Mouse (Mus musculus): ENCODE measurements around the gene Gpnmb. TPM values are rescaled to one million over a fixed set of nuclear protein-coding genes. Genes with fewer than 3 reads are reported as not detected.

Gene Gpnmb
- polyA plus RNA-seq (2015; fragmentation: Nextera tagmentation; extraction: Ambion mirVana) = 0.19 and 0.22 TPM in 2 replicates

DNA sequence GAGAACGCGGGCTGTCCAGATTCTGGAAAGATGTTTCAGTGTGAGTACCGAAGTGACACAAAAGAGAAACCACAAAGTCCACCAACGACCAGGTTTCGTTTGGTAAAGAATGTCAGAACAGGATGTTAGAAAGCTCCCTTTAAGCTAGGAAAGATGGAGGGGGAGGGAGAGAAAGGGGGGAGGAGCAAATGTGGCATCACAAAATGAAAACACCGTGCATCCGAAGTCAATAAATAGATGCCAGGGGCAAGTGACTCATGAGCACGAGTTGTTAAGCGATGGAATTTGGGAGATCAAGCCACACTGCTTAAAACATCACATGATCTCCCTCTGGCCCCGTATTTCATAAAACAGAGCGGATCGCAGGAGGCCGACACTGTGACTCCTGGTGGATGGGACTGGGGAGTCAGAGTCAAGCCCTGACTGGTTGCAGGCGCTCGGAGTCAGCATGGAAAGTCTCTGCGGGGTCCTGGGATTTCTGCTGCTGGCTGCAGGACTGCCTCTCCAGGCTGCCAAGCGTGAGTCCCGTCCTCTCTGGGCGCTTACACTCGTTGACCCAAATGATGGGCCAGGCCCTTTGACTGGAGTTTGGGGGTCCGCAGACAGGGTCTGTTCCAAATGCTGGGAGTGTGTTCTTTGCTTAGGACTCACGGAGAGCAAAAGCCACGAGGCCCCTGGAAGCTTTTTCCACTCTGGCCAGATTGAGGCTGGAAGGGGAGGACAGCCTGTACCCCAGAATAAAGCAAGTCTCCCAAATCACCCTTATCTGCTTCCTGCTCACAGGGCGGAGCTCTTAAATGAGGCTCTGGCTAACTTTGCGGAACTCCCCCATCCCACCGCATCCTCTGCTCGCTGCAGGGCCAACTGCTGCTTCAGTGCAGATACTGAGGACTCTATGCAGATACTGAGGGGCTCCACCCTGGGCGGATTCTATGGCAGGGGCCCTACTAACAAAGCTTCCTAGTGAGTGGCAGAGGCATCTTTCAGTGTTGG, at the start of gene Gpnmb:
Gpnmb (plus strand) TSS at position 272 of the 993 bp plus-strand sequence.
- peaks cover 19% of the 10 kb centered on the region for H3K27me3 ChIP-seq (replicated peaks)
- H3K4me1 ChIP-seq = peaks cover 4% of the 10 kb centered on the region; the same call in 1 of the 2 replicates
- no peak within 1 kb of the TSS for H3K4me3 ChIP-seq (replicated peaks)
- no peak within 1 kb of the TSS for H3K9ac ChIP-seq (replicated peaks)
- no peak for ATAC-seq (ENCODE audit: low FRiP score)
- no peak within 1 kb of the TSS for H3K27ac ChIP-seq (replicated peaks)
- H3K36me3 ChIP-seq = no peaks in the 10 kb centered on the region
- WGBS = 51% methylated on average over 28 of the region's 28 CpGs
- no peaks in the 10 kb centered on the region for H3K9me3 ChIP-seq (replicated peaks)
- H3K4me2 ChIP-seq = peak within 1 kb of the TSS; percentile 31

DNA sequence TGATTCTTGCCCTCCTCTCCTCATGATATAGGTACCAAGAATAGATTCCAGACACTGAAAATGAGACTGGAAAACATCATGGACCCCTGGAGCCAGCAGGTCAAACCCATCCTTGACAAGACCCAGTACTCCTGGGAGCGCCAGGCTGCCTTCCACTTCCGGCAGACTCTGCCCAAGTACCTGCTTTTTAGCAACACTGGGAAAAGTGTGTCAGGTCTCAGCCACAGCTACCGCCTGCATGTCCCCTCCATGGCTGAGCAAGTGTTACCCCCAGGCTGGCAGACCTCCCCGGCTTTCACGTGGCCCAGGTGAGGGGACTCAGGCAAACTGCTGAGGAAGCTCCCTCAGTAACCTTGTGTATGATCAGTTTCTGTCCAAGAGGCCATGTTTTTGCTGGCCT, 46.4 kb upstream of the Gpnmb start:
- 92% methylated on average over 5 of the region's 5 CpGs for WGBS
- Histone ChIP-seq H3K9me3 (replicated peaks) (no peaks in the 10 kb centered on the region), H3K27ac (replicated peaks) (no peak overlapping the region)

DNA sequence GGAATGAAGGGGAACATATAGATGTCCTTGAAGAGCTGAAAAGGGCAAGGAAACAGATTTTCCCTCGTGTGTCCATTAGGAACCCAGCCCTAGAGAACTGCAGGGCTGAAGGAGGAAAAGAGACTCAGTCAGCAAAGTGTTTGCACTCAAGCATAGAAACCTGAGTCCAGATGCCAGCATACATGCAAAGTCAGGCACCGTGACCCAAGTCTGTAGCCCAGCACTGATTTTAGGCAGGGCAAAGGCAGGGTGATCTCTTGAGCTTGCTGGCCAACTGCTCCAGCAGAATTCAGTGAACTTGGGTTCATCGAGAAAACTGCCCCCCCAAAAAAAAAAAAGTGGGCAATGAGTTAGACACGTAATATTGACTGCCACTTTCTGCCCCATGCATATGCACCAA, 44.4 kb upstream of the Gpnmb start:
- H3K27ac ChIP-seq (replicated peaks) = no peak overlapping the region
- no peak overlapping the region for H3K4me3 ChIP-seq (replicated peaks)
- ATAC-seq (ENCODE audit: low FRiP score) = no peak
- H3K4me2 ChIP-seq = no peak overlapping the region
- 87% methylated on average over 4 of the region's 4 CpGs for WGBS
- H3K9me3 ChIP-seq (replicated peaks) = no peaks in the 10 kb centered on the region
- H3K4me1 ChIP-seq = no peaks in the 10 kb centered on the region
- no peaks in the 10 kb centered on the region for H3K36me3 ChIP-seq
- H3K27me3 ChIP-seq (replicated peaks) = no peaks in the 10 kb centered on the region
- H3K9ac ChIP-seq (replicated peaks) = no peak overlapping the region

More for the DNA sequence above, 46.4 kb upstream of the Gpnmb start:
- Histone ChIP-seq H3K27me3 (replicated peaks) (no peaks in the 10 kb centered on the region), H3K4me1 (no peaks in the 10 kb centered on the region), H3K9ac (replicated peaks) (no peak overlapping the region), H3K4me3 (replicated peaks) (no peak overlapping the region), H3K36me3 (no peaks in the 10 kb centered on the region), H3K4me2 (no peak overlapping the region)
- no peak for ATAC-seq (ENCODE audit: low FRiP score)

GRCm38 (mm10) chr6:48998186-48998585, 38.2 kb upstream of the Gpnmb start:
- Histone ChIP-seq H3K9me3 (replicated peaks) (no peaks in the 10 kb centered on the region), H3K4me3 (replicated peaks) (no peak overlapping the region), H3K4me1 (no peaks in the 10 kb centered on the region), H3K36me3 (no peaks in the 10 kb centered on the region), H3K4me2 (no peak overlapping the region), H3K9ac (replicated peaks) (no peak overlapping the region), H3K27me3 (replicated peaks) (no peaks in the 10 kb centered on the region), H3K27ac (replicated peaks) (no peak overlapping the region)
- 69% methylated on average over 6 of the region's 6 CpGs for WGBS
- no peak for ATAC-seq (ENCODE audit: low FRiP score)

GRCm38 (mm10) chr6:48998796-48999195, 37.5 kb upstream of the Gpnmb start:
- H3K4me1 ChIP-seq = no peaks in the 10 kb centered on the region
- no peaks in the 10 kb centered on the region for H3K9me3 ChIP-seq (replicated peaks)
- no peak overlapping the region for H3K4me2 ChIP-seq
- H3K4me3 ChIP-seq (replicated peaks) = no peak overlapping the region
- H3K27me3 ChIP-seq (replicated peaks) = no peaks in the 10 kb centered on the region
- no peaks in the 10 kb centered on the region for H3K36me3 ChIP-seq
- 93% methylated on average over 4 of the region's 4 CpGs for WGBS
- ATAC-seq (ENCODE audit: low FRiP score) = no peak
- H3K9ac ChIP-seq (replicated peaks) = no peak overlapping the region
- no peak overlapping the region for H3K27ac ChIP-seq (replicated peaks)

- no peak overlapping the region for H3K4me2 ChIP-seq
- no peaks in the 10 kb centered on the region for H3K9me3 ChIP-seq (replicated peaks)
- no peaks in the 10 kb centered on the region for H3K27me3 ChIP-seq (replicated peaks)
- no peaks in the 10 kb centered on the region for H3K36me3 ChIP-seq
- no peak for ATAC-seq (ENCODE audit: low FRiP score)
- no peak overlapping the region for H3K4me3 ChIP-seq (replicated peaks)
- 49% methylated on average over 4 of the region's 4 CpGs for WGBS
- H3K27ac ChIP-seq (replicated peaks) = no peak overlapping the region
- no peak overlapping the region for H3K9ac ChIP-seq (replicated peaks)
- peaks cover 4% of the 10 kb centered on the region for H3K4me1 ChIP-seq
Measured at GRCm38 (mm10) chr6:49003381-49003780, 33.0 kb upstream of the Gpnmb start.

DNA sequence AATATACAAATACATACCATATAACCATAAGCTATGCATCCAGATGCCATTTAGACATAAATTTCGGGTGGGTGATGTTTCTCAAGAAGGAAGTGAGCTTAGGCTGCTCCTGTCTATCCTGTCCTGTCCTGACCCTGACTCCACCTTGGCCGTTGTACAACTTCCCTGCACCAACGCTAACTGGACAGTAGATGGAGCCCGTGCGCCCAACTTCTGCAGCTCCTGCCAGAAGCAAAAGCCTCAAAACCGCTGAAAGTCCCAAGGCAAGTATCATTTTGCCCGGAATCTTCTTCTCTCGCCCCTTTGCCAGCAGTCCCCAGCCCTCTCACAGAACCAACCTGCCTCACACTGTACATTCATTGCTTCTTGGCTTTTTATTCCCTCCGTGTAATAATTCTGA, 28.4 kb upstream of the Gpnmb start:
- Histone ChIP-seq H3K4me2 (peak overlapping the region; percentile 58), H3K36me3 (no peaks in the 10 kb centered on the region), H3K4me3 (replicated peaks) (peak overlapping the region; percentile 33), H3K9ac (replicated peaks) (peak overlapping the region; percentile 38; the same call in 1 of the 2 replicates), H3K27ac (replicated peaks) (no peak overlapping the region), H3K9me3 (replicated peaks) (no peaks in the 10 kb centered on the region), H3K4me1 (peaks cover 13% of the 10 kb centered on the region), H3K27me3 (replicated peaks) (no peaks in the 10 kb centered on the region)
- WGBS = 1% methylated on average over 9 of the region's 9 CpGs
- peak; percentile 53; the same call in 1 of the 2 replicates for ATAC-seq (ENCODE audit: low FRiP score)

- Histone ChIP-seq H3K4me3 (replicated peaks) (peak overlapping the region; percentile 33), H3K36me3 (no peaks in the 10 kb centered on the region), H3K4me2 (peak overlapping the region; percentile 58), H3K9ac (replicated peaks) (peak overlapping the region; percentile 38; the same call in 1 of the 2 replicates), H3K4me1 (peaks cover 13% of the 10 kb centered on the region), H3K9me3 (replicated peaks) (no peaks in the 10 kb centered on the region), H3K27me3 (replicated peaks) (no peaks in the 10 kb centered on the region), H3K27ac (replicated peaks) (no peak overlapping the region)
- peak; percentile 47 for ATAC-seq (ENCODE audit: low FRiP score)
- WGBS = 22% methylated on average over 13 of the region's 13 CpGs
Measured at GRCm38 (mm10) chr6:49008420-49009160, 27.8 kb upstream of the Gpnmb start.

DNA sequence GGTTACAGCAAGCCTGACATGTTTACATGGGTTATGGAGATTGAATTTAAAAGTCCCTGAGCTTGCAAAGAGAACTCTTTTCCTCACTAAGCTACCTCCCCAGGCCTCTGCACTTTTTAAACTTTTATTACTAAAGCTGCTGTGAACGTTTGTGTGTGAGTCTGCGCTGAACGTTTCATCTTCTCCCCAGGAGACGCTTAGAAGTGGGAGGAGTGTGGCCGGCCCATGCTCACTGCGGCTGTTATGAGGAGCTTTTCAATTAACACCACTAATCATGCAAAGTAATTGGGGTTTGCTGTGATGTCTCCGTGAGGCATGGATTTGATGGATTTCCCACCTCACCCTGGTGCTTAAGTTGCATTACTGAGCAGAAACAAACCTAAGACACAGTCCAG, 27.2 kb upstream of the Gpnmb start:
- 14% methylated on average over 7 of the region's 7 CpGs for WGBS
- Histone ChIP-seq H3K4me1 (peaks cover 13% of the 10 kb centered on the region), H3K27ac (replicated peaks) (no peak overlapping the region), H3K4me2 (peak overlapping the region; percentile 58), H3K9ac (replicated peaks) (no peak overlapping the region), H3K36me3 (no peaks in the 10 kb centered on the region), H3K4me3 (replicated peaks) (no peak overlapping the region; the same call in 1 of the 2 replicates), H3K9me3 (replicated peaks) (no peaks in the 10 kb centered on the region), H3K27me3 (replicated peaks) (no peaks in the 10 kb centered on the region)
- peak; percentile 59; the same call in 1 of the 2 replicates for ATAC-seq (ENCODE audit: low FRiP score)

DNA sequence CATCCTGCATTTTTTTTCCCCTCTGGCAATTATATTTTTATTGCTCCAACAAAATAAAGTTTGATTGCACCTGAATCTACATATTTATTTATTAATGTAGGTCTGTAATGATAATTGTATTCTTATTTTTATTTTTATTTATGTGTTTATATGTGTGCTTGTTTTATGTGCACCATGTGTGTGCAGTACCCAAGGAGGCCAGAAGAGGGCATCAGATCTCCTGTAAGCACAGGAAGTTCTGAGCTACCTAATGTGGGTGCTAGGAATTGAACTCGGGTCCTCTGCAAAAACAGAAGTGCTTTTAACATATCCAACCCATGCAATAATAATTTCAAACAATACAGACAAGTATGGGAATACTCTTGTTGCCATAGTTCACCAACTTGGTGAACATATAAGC, 26.7 kb upstream of the Gpnmb start:
- ATAC-seq (ENCODE audit: low FRiP score) = no peak
- Histone ChIP-seq H3K4me1 (peaks cover 13% of the 10 kb centered on the region), H3K36me3 (no peaks in the 10 kb centered on the region), H3K27ac (replicated peaks) (no peak overlapping the region), H3K4me3 (replicated peaks) (no peak overlapping the region), H3K9me3 (replicated peaks) (no peaks in the 10 kb centered on the region), H3K27me3 (replicated peaks) (no peaks in the 10 kb centered on the region), H3K9ac (replicated peaks) (no peak overlapping the region), H3K4me2 (no peak overlapping the region)
- WGBS = 94% methylated on average over 1 of the region's 1 CpGs

DNA sequence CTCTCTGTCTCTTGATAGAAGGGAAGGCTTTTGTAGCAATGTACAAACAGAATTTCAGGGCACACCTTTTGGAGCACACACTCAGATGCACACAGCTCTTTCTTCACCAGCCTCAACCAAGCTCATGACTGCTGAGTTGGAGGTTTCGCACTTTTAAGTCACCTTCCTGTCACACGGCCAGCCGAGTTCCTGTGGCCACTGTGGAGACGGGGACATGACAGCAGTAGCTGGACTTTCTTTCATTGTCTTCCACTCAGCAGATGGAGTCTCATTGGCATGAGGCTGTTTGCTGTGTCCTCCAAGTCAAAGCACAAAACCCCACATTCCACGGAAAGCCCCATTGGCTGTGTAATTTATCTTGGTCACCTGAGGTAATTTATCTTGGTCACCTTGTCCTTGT, 25.2 kb upstream of the Gpnmb start:
- 89% methylated on average over 5 of the region's 5 CpGs for WGBS
- ATAC-seq (ENCODE audit: low FRiP score) = no peak
- no peak overlapping the region for H3K4me3 ChIP-seq (replicated peaks)
- no peaks in the 10 kb centered on the region for H3K9me3 ChIP-seq (replicated peaks)
- no peak overlapping the region for H3K4me2 ChIP-seq
- no peaks in the 10 kb centered on the region for H3K36me3 ChIP-seq
- no peak overlapping the region for H3K27ac ChIP-seq (replicated peaks)
- H3K27me3 ChIP-seq (replicated peaks) = no peaks in the 10 kb centered on the region
- no peak overlapping the region for H3K9ac ChIP-seq (replicated peaks)
- H3K4me1 ChIP-seq = peaks cover 13% of the 10 kb centered on the region
